Mouse (Mus musculus) hindbrain, embryonic 12.5 days (tissue): ENCODE results near the gene Slc1a7. TPM values are rescaled to one million over a fixed set of nuclear protein-coding genes. Genes with fewer than 3 reads are reported as not detected.

Experiments
- ATAC-seq: fragments of 200-750 bp; cut with Nextera tagmentation; 2 replicates; pipeline ENCODE4 v1.8.0; 2017; ENCODE audit warnings: moderate TSS enrichment; ENCODE audit not compliant: low FRiP score
- H3K27ac ChIP-seq: fragments of 300-500 bp; sonication (generic); 2 replicates; pipeline ENCODE4 v1.5.1; 2016; ENCODE audit warnings: mild to moderate bottlenecking
- H3K27me3 ChIP-seq: fragments of 300-500 bp; sonication (generic); 2 replicates; pipeline ENCODE4 v1.6.1; 2016; ENCODE audit warnings: mild to moderate bottlenecking
- H3K36me3 ChIP-seq: fragments of 300-500 bp; sonication (generic); 2 replicates; pipeline ENCODE4 v1.6.1; 2016; ENCODE audit warnings: mild to moderate bottlenecking
- H3K4me1 ChIP-seq: fragments of 300-500 bp; sonication (generic); 2 replicates; pipeline ENCODE4 v1.6.1; 2016
- H3K4me2 ChIP-seq: fragments of 300-500 bp; sonication (generic); replicated peaks from 2 replicates; pipeline ENCODE4 v1.6.1; 2016; ENCODE audit warnings: mild to moderate bottlenecking
- H3K4me3 ChIP-seq: fragments of 300-500 bp; sonication (generic); 2 replicates; pipeline ENCODE4 v1.5.1; 2016; ENCODE audit warnings: mild to moderate bottlenecking
- H3K9ac ChIP-seq: fragments of 300-500 bp; sonication (generic); 2 replicates; pipeline ENCODE4 v1.6.1; 2016; ENCODE audit warnings: mild to moderate bottlenecking, moderate library complexity
- H3K9me3 ChIP-seq: fragments of 300-500 bp; sonication (generic); replicated peaks from 2 replicates; pipeline ENCODE4 v1.6.1; 2016; ENCODE audit warnings: mild to moderate bottlenecking
- WGBS: fragments of 180-500 bp; shearing (Covaris S2); methylation state at CpG from one replicate; pipeline ENCODE4 v1.1.7; 2016; 5-methylcytosine and 5-hydroxymethylcytosine counted together
- polyA plus RNA-seq: library from polyadenylated mRNA; unstranded; fragments of >200 nt; fragmentation: Nextera tagmentation; extraction: Ambion mirVana; gene quantifications from 2 replicates; pipeline ENCODE4 v1.2.1, GENCODE M21; 2016

Slc1a7 gene
- polyA plus RNA-seq, 1 experiment from 2014 or later, result not detected

GRCm38 (mm10) chr4:107975004-107975403 is 6.9 kb downstream of the Slc1a7 start:
- WGBS, result 77% methylated on average over 7 of the region's 7 CpGs
- no peak overlapping the region for H3K9ac ChIP-seq
- H3K4me2 ChIP-seq, result no peak overlapping the region
- no peak overlapping the region for H3K27ac ChIP-seq
- H3K36me3 ChIP-seq, result no peaks in the 10 kb centered on the region
- no peaks in the 10 kb centered on the region for H3K9me3 ChIP-seq
- no peak for ATAC-seq
- no peaks in the 10 kb centered on the region for H3K27me3 ChIP-seq
- H3K4me1 ChIP-seq, result peaks cover 3% of the 10 kb centered on the region; the same call in 1 of the 2 replicates
- H3K4me3 ChIP-seq, result no peak overlapping the region

- H3K4me2 ChIP-seq, result no peak overlapping the region
- H3K9ac ChIP-seq, result no peak overlapping the region
- H3K9me3 ChIP-seq, result no peaks in the 10 kb centered on the region
- no peak overlapping the region for H3K4me3 ChIP-seq
- H3K27ac ChIP-seq, result no peak overlapping the region
- no peaks in the 10 kb centered on the region for H3K27me3 ChIP-seq
- 61% methylated on average over 4 of the region's 4 CpGs for WGBS
- no peaks in the 10 kb centered on the region for H3K36me3 ChIP-seq
- ATAC-seq, result no peak
- peaks cover 7% of the 10 kb centered on the region; the same call in 1 of the 2 replicates for H3K4me1 ChIP-seq
Observed at GRCm38 (mm10) chr4:107977593-107977992, 9.5 kb downstream of the Slc1a7 start.

GRCm38 (mm10) chr4:107979530-107979929 is 11.4 kb downstream of the Slc1a7 start:
- peaks cover 10% of the 10 kb centered on the region for H3K4me1 ChIP-seq
- H3K36me3 ChIP-seq, result no peaks in the 10 kb centered on the region
- no peaks in the 10 kb centered on the region for H3K9me3 ChIP-seq
- ATAC-seq, result no peak
- no peaks in the 10 kb centered on the region for H3K27me3 ChIP-seq
- no peak overlapping the region for H3K4me3 ChIP-seq
- H3K4me2 ChIP-seq, result no peak overlapping the region
- WGBS, result 22% methylated on average over 2 of the region's 2 CpGs
- H3K9ac ChIP-seq, result no peak overlapping the region
- H3K27ac ChIP-seq, result no peak overlapping the region

- Histone ChIP-seq H3K27ac (no peak overlapping the region), H3K9ac (no peak overlapping the region), H3K36me3 (no peaks in the 10 kb centered on the region), H3K4me1 (peaks cover 10% of the 10 kb centered on the region), H3K9me3 (no peaks in the 10 kb centered on the region), H3K27me3 (no peaks in the 10 kb centered on the region), H3K4me2 (no peak overlapping the region), H3K4me3 (no peak overlapping the region)
- 57% methylated on average over 6 of the region's 6 CpGs for WGBS
- ATAC-seq, result no peak
Observed at GRCm38 (mm10) chr4:107980002-107980600, 12.0 kb downstream of the Slc1a7 start.

GRCm38 (mm10) chr4:107983717-107984116 is 15.6 kb downstream of the Slc1a7 start:
- Histone ChIP-seq H3K36me3 (no peaks in the 10 kb centered on the region), H3K4me3 (no peak overlapping the region), H3K9ac (no peak overlapping the region), H3K27ac (no peak overlapping the region), H3K9me3 (no peaks in the 10 kb centered on the region), H3K4me1 (peaks cover 10% of the 10 kb centered on the region), H3K27me3 (no peaks in the 10 kb centered on the region), H3K4me2 (no peak overlapping the region)
- ATAC-seq, result no peak
- 88% methylated on average over 1 of the region's 1 CpGs for WGBS

- Histone ChIP-seq H3K36me3 (no peaks in the 10 kb centered on the region), H3K4me3 (no peak overlapping the region), H3K27me3 (no peaks in the 10 kb centered on the region), H3K27ac (no peak overlapping the region), H3K4me1 (peaks cover 10% of the 10 kb centered on the region), H3K9ac (no peak overlapping the region), H3K4me2 (no peak overlapping the region), H3K9me3 (no peaks in the 10 kb centered on the region)
- no peak for ATAC-seq
- 60% methylated on average over 7 of the region's 7 CpGs for WGBS
Observed at GRCm38 (mm10) chr4:107984282-107984981, 16.3 kb downstream of the Slc1a7 start.

- no peak overlapping the region for H3K4me3 ChIP-seq
- H3K9me3 ChIP-seq, result no peaks in the 10 kb centered on the region
- no peaks in the 10 kb centered on the region for H3K27me3 ChIP-seq
- H3K27ac ChIP-seq, result no peak overlapping the region
- ATAC-seq, result no peak
- WGBS, result 87% methylated on average over 5 of the region's 5 CpGs
- no peaks in the 10 kb centered on the region for H3K36me3 ChIP-seq
- H3K4me2 ChIP-seq, result no peak overlapping the region
- no peak overlapping the region for H3K9ac ChIP-seq
- H3K4me1 ChIP-seq, result peaks cover 2% of the 10 kb centered on the region; the same call in 1 of the 2 replicates
Observed at GRCm38 (mm10) chr4:107985812-107986211, 17.7 kb downstream of the Slc1a7 start.

GRCm38 (mm10) chr4:107986386-107987168 is 18.4 kb downstream of the Slc1a7 start:
- Histone ChIP-seq H3K4me3 (no peak overlapping the region), H3K4me1 (peaks cover 4% of the 10 kb centered on the region), H3K4me2 (no peak overlapping the region), H3K9me3 (no peaks in the 10 kb centered on the region), H3K27ac (no peak overlapping the region), H3K9ac (no peak overlapping the region), H3K36me3 (no peaks in the 10 kb centered on the region), H3K27me3 (no peaks in the 10 kb centered on the region)
- WGBS, result 91% methylated on average over 11 of the region's 11 CpGs
- no peak for ATAC-seq

- ATAC-seq, result no peak
- Histone ChIP-seq H3K27ac (no peak overlapping the region), H3K4me2 (no peak overlapping the region), H3K27me3 (no peaks in the 10 kb centered on the region), H3K4me1 (peaks cover 6% of the 10 kb centered on the region), H3K36me3 (no peaks in the 10 kb centered on the region), H3K9ac (no peak overlapping the region), H3K4me3 (no peak overlapping the region), H3K9me3 (no peaks in the 10 kb centered on the region)
- WGBS, result 68% methylated on average over 8 of the region's 8 CpGs
Observed at GRCm38 (mm10) chr4:107988931-107989330, 20.8 kb downstream of the Slc1a7 start.

GRCm38 (mm10) chr4:107990818-107991217 is 22.7 kb downstream of the Slc1a7 start:
- no peak for ATAC-seq
- Histone ChIP-seq H3K4me1 (peaks cover 4% of the 10 kb centered on the region), H3K27me3 (no peaks in the 10 kb centered on the region), H3K4me3 (no peak overlapping the region), H3K36me3 (no peaks in the 10 kb centered on the region), H3K27ac (no peak overlapping the region), H3K4me2 (no peak overlapping the region), H3K9me3 (peaks cover 8% of the 10 kb centered on the region; the same call in 1 of the 2 replicates), H3K9ac (no peak overlapping the region)
- 83% methylated on average over 5 of the region's 5 CpGs for WGBS

GRCm38 (mm10) chr4:107991879-107992278 is 23.7 kb downstream of the Slc1a7 start:
- no peak for ATAC-seq
- no peaks in the 10 kb centered on the region for H3K27me3 ChIP-seq
- no peak overlapping the region for H3K27ac ChIP-seq
- H3K4me3 ChIP-seq, result no peak overlapping the region
- peaks cover 8% of the 10 kb centered on the region; the same call in 1 of the 2 replicates for H3K9me3 ChIP-seq
- peaks cover 4% of the 10 kb centered on the region for H3K4me1 ChIP-seq
- WGBS, result 20% methylated on average over 6 of the region's 6 CpGs
- no peaks in the 10 kb centered on the region for H3K36me3 ChIP-seq
- H3K4me2 ChIP-seq, result no peak overlapping the region
- H3K9ac ChIP-seq, result no peak overlapping the region

- no peak for ATAC-seq
- peaks cover 8% of the 10 kb centered on the region; the same call in 1 of the 2 replicates for H3K9me3 ChIP-seq
- H3K4me1 ChIP-seq, result peaks cover 8% of the 10 kb centered on the region
- no peak overlapping the region for H3K27ac ChIP-seq
- H3K27me3 ChIP-seq, result no peaks in the 10 kb centered on the region
- H3K4me2 ChIP-seq, result no peak overlapping the region
- H3K9ac ChIP-seq, result no peak overlapping the region
- H3K36me3 ChIP-seq, result no peaks in the 10 kb centered on the region
- WGBS, result 95% methylated on average over 6 of the region's 6 CpGs
- H3K4me3 ChIP-seq, result no peak overlapping the region
Observed at GRCm38 (mm10) chr4:107995011-107995410, 26.9 kb downstream of the Slc1a7 start.
